Mouse (Mus musculus) liver, postnatal 0 days (tissue): Measurements from ENCODE around the gene Inhbc.

Experiments used
- CTCF ChIP-seq: sonication (generic); IDR thresholded peaks from 2 replicates; pipeline ENCODE4 v1.5.1; 2016; ENCODE audit warnings: antibody characterized with exemption, low read depth
- EP300 ChIP-seq: IDR thresholded peaks from 2 replicates; pipeline ENCODE4 v1.6.1; 2016; ENCODE audit warnings: antibody characterized with exemption, low read depth, mild to moderate bottlenecking

DNA sequence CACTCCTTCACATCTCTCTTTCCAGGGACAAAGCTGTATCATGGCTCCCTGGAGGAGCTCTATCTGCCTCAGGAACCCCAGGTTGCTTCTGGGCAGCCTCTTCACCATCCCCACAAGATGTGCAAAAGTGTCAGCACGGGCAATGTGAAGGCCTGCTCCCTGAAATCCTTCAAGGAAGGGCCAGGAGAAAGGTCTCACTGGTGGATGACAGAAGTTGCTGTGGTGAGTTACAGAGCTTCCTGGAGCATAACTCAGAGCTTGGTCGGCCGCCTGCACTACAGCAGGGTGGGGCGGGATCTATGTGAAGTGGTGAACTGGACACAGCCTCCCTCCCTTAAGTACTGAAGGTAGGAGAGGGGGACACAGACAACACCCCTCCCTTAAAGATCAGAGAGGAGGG is 47.6 kb downstream of the Inhbc start:
- no peak for TF ChIP-seq CTCF
- TF ChIP-seq EP300: no peak
